Mouse (Mus musculus) cerebral cortex, adult 2 months (tissue): Measurements from ENCODE around the gene Sirpa.

Experiments
- WGBS: fragments of 180-500 bp; shearing (Covaris S2); methylation state at CpG from one replicate; pipeline ENCODE4 v1.1.7; 2018; 5-methylcytosine and 5-hydroxymethylcytosine counted together

Sirpa gene

GRCm38 (mm10) chr2:129582261-129582660 lies 10.4 kb upstream of the Sirpa start:
- WGBS = 84% methylated on average over 4 of the region's 4 CpGs

GRCm38 (mm10) chr2:129584905-129585304 lies 7.7 kb upstream of the Sirpa start:
- 44% methylated on average over 1 of the region's 1 CpGs for WGBS

DNA sequence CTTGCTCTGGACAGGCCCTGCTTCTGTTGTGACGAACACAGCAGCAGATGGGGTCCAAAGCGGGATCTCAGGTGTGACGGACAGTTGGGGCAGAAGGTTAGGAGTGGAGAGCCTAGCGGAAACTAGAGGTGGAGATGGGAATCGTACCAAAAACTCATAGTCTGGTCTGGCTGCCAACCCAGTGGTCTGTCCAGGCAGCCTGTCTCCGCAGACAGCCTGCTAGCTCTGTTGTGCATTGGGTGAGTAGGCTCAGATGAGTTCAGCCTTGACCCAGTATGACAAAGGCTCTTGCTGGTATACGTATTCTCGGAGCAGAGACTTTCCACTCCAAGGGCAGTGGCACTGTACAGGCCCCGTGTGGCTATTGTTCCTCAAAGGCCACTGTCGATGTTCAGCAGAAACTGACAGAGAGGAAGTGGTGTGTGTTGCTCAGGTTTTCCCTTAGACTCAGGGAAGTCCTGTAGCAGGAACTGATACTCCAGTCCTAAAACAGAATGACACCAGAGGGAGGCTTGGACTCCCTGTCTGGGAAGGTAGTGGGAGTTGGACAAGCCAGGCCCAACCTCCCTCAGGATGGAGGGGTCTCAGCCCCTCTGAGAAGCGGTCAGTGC lies 6.6 kb upstream of the Sirpa start:
- WGBS = 89% methylated on average over 11 of the region's 11 CpGs

DNA sequence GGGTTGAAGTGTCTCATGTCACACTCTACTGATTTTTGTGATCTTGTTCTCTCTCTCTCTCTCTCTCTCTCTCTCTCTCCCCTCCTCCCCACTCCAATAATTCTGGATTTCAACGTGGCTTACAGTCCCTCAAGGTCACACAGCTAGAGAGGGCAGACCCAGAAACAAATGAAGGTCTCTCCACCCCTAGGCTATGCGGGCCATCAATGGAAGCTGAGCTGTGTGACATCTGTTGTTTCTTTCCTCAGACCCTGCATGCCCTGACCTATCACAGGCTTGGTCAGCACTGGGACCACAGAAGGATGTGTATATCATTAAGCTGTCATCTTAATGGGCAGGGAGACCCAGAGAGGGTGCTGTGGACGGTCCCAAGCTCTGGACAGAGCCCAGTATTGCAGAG lies 5.4 kb upstream of the Sirpa start:
- WGBS = 70% methylated on average over 3 of the region's 3 CpGs

GRCm38 (mm10) chr2:129587825-129588251 lies 4.8 kb upstream of the Sirpa start:
- WGBS = 42% methylated on average over 7 of the region's 7 CpGs

GRCm38 (mm10) chr2:129591897-129592296 lies 738 bp upstream of the Sirpa start:
- 84% methylated on average over 4 of the region's 4 CpGs for WGBS

DNA sequence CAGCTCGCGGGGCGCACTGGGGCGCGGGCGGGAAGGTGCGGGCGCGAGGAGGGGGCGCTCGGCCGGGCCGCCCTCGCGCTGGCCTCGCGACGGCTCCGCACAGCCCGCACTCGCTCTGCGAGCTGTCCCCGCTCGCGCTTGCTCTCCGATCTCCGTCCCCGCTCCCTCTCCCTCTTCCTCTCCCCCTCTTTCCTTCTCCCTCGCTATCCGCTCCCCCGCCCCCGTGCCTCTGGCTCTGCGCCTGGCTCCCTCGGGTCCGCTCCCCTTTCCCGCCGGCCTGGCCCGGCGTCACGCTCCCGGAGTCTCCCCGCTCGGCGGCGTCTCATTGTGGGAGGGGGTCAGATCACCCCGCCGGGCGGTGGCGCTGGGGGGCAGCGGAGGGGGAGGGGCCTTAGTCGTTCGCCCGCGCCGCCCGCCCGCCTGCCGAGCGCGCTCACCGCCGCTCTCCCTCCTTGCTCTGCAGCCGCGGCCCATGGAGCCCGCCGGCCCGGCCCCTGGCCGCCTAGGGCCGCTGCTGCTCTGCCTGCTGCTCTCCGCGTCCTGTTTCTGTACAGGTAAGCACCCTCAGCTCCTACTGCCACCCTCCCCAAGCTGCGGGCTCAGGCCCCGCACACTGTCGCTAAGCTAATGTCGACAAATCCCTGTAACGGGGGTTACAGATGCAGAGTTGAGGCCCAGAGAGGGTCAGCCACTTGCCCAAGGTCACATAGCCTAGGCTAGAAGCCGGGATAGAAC lies 673 bp downstream of the Sirpa start:
- under 1% methylated on average over 76 of the region's 77 CpGs for WGBS

GRCm38 (mm10) chr2:129593876-129594421 lies 1.3 kb downstream of the Sirpa start:
- WGBS = 7% methylated on average over 13 of the region's 13 CpGs

GRCm38 (mm10) chr2:129594569-129594968 lies 1.9 kb downstream of the Sirpa start:
- WGBS = 28% methylated on average over 4 of the region's 4 CpGs

DNA sequence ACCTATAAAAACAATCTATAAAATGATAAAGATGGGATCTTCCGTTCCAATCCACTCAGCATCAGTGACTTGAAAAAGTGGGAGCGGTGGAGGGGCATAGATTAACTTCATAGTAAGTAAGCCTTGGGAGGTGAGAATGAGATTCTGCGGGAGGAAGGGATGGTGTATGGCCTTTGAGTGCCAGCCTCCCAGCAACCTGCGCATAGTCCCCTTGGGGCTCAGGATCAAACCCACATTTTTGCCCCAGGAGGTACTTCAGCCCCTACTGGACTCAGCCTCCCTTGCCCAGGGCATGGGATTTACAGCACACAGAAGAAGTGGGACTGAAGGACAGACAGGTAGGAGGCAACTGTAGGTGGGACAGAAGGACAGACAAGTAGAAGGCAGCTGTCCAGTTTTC lies 2.6 kb downstream of the Sirpa start:
- WGBS = 31% methylated on average over 4 of the region's 4 CpGs

DNA sequence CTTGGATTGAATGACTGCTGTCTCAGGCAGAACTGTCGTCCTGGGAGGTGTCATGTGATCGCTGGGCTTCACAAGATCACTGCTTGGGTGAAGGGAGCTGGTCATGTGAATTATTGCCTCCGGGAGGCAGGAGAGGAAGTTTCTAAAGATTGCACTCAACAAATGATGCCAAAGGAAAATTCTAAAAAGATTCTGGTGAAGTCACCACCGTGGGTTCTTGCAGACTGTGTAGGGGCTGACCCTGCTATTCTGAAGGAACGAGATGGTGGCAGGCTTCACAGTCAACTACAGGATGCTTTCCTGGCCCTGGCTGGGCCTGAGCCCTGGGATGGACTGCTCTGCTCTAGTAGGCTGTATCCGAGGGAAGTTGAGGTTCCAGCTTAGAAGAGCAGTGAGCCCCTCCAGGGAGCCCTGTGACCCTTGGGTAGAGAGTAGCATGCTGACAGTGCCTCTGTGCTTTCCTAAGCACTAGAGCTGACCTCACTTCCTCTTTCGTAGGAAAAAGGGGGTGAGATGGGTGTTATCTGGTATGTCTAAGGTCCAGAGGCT lies 3.1 kb downstream of the Sirpa start:
- 23% methylated on average over 7 of the region's 7 CpGs for WGBS

GRCm38 (mm10) chr2:129596555-129597172 lies 4.0 kb downstream of the Sirpa start:
- WGBS = 41% methylated on average over 15 of the region's 15 CpGs

GRCm38 (mm10) chr2:129597581-129597980 lies 4.9 kb downstream of the Sirpa start:
- WGBS = 26% methylated on average over 1 of the region's 1 CpGs

DNA sequence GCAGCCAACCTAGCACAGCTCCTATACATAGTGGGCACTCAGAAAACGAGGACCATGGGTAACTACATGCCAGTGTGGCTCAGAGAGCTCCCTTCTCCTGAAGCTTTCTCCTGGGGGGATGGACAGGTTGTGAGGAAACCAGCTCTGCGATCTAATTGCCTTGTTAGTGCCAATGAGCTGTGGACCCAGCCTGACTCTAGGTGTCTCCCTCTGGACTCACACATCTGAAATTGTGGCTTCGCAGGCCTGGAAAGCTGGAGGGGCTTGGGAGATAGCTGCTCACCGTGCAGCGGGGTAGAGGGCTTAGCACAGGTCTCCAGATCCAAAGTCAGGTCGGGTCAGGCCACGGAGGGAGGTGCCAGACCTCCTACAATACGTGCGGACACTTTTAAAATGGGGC lies 5.5 kb downstream of the Sirpa start:
- 52% methylated on average over 9 of the region's 9 CpGs for WGBS

DNA sequence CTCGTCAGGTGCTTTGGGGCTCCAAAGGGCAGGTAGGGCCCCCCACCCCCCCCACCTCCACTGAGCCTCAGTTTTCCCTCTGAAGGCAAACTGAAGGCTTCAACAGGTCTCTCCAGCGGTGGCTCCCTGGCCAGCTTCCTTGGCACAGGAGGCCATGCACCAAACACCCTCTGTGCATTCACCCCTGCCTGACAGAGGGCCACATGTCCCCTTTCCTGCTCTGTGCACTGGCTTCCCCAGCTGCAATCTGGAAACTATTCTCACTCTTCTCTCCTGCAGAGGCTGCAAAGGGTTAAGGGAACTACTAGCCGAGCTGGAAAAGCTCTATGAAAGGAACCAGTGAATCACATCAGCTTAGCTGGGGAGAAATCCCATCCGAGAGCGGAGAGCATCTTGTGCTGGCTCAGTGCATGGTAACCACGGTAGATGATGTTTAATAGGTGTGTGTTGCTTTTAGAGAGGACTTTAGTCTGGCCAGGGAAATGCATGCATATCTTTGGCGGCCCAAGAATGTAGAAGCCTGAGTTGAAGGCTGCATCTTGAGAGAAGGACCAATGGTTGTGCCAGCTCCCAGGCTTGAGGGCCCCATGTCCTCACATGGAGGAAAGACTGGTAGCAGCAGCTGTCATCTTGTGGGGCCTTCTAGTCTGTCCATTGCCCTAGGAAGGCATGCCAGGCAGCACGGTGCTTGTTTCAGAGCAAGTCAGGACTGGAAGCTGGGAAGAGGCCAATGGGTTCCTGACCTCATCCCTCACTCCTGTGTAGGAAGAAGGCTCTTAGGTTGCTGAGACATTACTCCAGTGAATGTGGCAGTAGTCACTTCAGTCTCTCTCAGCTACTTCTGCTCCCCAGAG lies 6.8 kb downstream of the Sirpa start:
- WGBS = 36% methylated on average over 8 of the region's 8 CpGs

GRCm38 (mm10) chr2:129601059-129601650 lies 8.5 kb downstream of the Sirpa start:
- WGBS = 90% methylated on average over 1 of the region's 1 CpGs

GRCm38 (mm10) chr2:129601894-129602663 lies 9.4 kb downstream of the Sirpa start:
- WGBS = 60% methylated on average over 10 of the region's 10 CpGs

- 85% methylated on average over 7 of the region's 7 CpGs for WGBS
Measured at GRCm38 (mm10) chr2:129602856-129603255, 10.2 kb downstream of the Sirpa start.

GRCm38 (mm10) chr2:129603536-129603935 lies 10.9 kb downstream of the Sirpa start:
- 91% methylated on average over 1 of the region's 1 CpGs for WGBS

- WGBS = 19% methylated on average over 6 of the region's 6 CpGs
Measured at GRCm38 (mm10) chr2:129604032-129604431, 11.4 kb downstream of the Sirpa start.
